Mouse (Mus musculus) neural tube, embryonic 13.5 days (tissue): ENCODE data around the gene 1700013F07Rik. TPM values are rescaled to one million over a fixed set of nuclear protein-coding genes. Genes with fewer than 3 reads are reported as not detected.

ENCODE experiments used
- ATAC-seq: fragments of 200-750 bp; cut with Nextera tagmentation; 2 replicates; pipeline ENCODE4 v1.8.0; 2017; ENCODE audit warnings: low read depth, mild to moderate bottlenecking, moderate TSS enrichment, moderate library complexity
- H3K27ac ChIP-seq: fragments of 300-500 bp; sonication (generic); replicated peaks from 2 replicates; pipeline ENCODE4 v1.5.1; 2015; ENCODE audit warnings: moderate library complexity, mild to moderate bottlenecking, inconsistent platforms
- H3K27me3 ChIP-seq: fragments of 300-500 bp; sonication (generic); 2 replicates; pipeline ENCODE4 v1.6.1; 2015; ENCODE audit warnings: mild to moderate bottlenecking, inconsistent platforms
- H3K36me3 ChIP-seq: fragments of 300-500 bp; sonication (generic); 2 replicates; pipeline ENCODE4 v1.6.1; 2015; ENCODE audit warnings: mild to moderate bottlenecking, inconsistent platforms
- H3K4me1 ChIP-seq: fragments of 300-500 bp; sonication (generic); replicated peaks from 2 replicates; pipeline ENCODE4 v1.6.1; 2015; ENCODE audit warnings: inconsistent platforms
- H3K4me2 ChIP-seq: fragments of 300-500 bp; sonication (generic); 2 replicates; pipeline ENCODE4 v1.6.1; 2015; ENCODE audit warnings: inconsistent platforms, mild to moderate bottlenecking, moderate library complexity
- H3K4me3 ChIP-seq: fragments of 300-500 bp; sonication (generic); 2 replicates; pipeline ENCODE4 v1.5.1; 2015; ENCODE audit warnings: mild to moderate bottlenecking, inconsistent platforms
- H3K9ac ChIP-seq: fragments of 300-500 bp; sonication (generic); 2 replicates; pipeline ENCODE4 v1.6.1; 2015; ENCODE audit warnings: moderate library complexity, mild to moderate bottlenecking, inconsistent platforms
- H3K9me3 ChIP-seq: fragments of 300-500 bp; sonication (generic); 2 replicates; pipeline ENCODE4 v1.6.1; 2016; ENCODE audit warnings: inconsistent platforms
- WGBS: fragments of 180-500 bp; shearing (Covaris S2); methylation state at CpG from one replicate; pipeline ENCODE4 v1.1.7; 2015; 5-methylcytosine and 5-hydroxymethylcytosine counted together
- microRNA-seq: library from miRNA; unstranded; fragments of <30 nt; microRNA quantifications from one replicate; pipeline ENCODE4, GENCODE M21; 2016
- polyA plus RNA-seq: library from polyadenylated mRNA; unstranded; fragments of >200 nt; fragmentation: Nextera tagmentation; extraction: Ambion mirVana; gene quantifications from 2 replicates; pipeline ENCODE4 v1.2.1, GENCODE M21; 2015

1700013F07Rik gene
- polyA plus RNA-seq, 1 experiment from 2014 or later = 0.42 TPM

DNA sequence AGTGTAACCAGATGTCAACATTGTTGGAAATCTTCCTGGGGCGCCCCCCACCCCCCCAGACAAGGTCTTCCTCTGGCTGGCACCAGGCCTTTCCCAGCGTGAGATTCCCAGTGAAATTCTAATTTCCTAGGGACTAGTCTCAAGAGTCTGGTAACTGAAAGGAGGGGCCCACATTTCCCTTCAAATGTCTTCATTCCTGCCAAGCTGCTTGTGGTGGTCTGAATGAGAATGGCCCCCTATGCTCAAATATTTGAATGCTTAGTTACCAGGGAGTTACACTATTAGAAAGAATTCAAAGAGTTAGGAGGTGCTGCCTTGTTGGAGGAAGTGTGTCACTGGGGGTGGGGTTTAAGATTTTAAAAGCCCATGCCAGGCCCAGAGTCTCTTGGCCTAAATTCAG lies 54.5 kb downstream of the 1700013F07Rik start:
- Histone ChIP-seq H3K4me2 (no peak overlapping the region), H3K4me1 (peaks cover 16% of the 10 kb centered on the region), H3K4me3 (no peak overlapping the region), H3K9me3 (no peaks in the 10 kb centered on the region), H3K9ac (no peak overlapping the region), H3K27me3 (no peaks in the 10 kb centered on the region), H3K27ac (0 out of 2 replicates have a peak overlapping the region, but pooled peaks have one; percentile 13), H3K36me3 (no peaks in the 10 kb centered on the region)
- no peak for ATAC-seq
- 38% methylated on average over 2 of the region's 2 CpGs for WGBS

DNA sequence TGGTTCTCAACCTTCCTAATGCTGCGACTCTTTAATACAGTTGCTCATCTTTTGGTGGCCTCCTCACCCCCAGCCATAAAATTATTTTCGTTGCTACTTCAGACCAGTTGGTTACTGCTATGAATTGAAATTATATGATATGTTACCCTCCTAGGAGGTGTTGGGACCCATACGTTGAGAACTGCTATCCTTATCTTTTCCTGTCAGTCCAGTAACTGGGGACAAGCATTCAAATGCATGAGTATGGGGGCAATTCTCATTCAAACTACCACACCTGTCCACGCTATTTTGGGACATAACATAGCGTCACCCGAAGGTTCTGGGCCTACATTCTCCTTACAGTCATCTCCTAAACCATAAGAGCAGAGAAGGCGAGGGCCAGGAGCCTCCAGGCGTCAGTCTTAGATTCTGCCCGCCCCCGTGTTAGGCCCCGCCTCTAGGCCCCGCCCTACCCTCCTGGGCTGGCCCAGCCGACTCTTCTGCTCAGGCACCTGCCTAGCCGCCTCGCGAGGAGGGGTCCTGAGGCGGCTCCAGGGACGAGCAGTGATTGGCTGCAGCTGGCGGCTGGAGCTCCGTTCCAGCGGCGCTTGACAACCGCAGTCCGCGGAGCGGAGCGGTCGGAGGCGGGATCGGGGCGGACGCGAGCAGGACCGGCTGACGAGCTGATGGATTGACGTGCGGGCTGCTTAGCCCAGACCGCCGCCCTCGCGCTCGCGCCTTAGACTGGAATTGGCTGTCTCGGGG lies 57.0 kb downstream of the 1700013F07Rik start, which contains the start of gene Wdr47:
Gene Wdr47 (plus strand): TSS at position 494 of the 744 bp plus-strand sequence.
- peak; percentile 99 for ATAC-seq
- Histone ChIP-seq H3K9me3 (no peaks in the 10 kb centered on the region), H3K4me1 (peaks cover 19% of the 10 kb centered on the region), H3K36me3 (no peaks in the 10 kb centered on the region), H3K4me3 (peak within 1 kb of the TSS; percentile 98), H3K27me3 (no peaks in the 10 kb centered on the region), H3K4me2 (peak within 1 kb of the TSS; percentile 77), H3K9ac (peak within 1 kb of the TSS; percentile 95), H3K27ac (peak within 1 kb of the TSS; percentile 96)
- WGBS = 6% methylated on average over 44 of the region's 44 CpGs

DNA sequence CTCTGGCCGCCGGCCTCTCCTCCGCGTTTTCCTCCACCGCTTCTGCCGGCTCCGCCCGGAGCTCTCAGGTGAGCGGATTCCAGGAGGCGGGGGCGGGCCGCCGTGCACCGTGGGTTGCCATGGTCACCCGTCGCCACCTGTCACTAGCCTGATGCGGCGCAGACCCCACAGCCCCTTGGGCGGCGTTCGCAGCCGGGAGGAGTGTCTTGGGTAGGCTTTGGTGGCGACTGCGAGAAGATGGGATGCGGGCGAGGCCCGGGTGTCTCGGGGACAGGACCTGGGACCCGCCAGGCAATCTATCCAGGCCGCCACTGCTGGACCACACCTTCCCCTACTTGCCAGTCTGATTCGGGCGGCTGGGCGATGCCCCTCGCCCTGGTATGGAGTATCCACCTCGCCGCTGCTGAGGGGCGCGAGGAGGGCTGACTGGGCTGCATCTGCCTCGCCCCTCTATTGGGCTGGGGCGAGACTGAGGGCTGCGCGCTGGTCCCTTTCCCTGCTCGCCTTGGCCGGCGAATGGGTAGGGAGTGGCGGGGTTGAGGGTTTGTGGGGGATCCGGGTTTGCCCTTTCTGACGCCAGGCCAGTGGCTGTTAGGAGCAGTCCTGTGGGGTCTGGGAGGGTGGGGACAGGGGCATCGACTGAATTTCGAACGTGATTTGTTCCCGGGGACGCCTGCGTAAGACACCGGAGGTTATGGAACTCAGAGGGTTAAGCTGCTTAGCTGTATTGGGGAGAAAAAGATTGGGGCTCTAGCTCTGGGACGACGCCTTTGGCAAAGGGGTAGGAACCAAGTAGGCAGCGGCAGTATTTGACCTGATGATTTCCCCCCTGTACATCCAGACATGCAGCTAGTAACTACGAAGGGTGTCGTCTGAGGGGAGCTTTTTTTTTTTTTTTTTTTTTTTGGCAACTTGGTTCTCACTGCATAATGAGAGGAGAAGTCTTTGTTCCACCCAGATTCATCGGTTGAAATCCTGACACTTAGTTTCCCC lies 57.9 kb downstream of the 1700013F07Rik start:
- ATAC-seq = peak; percentile 84
- under 1% methylated on average over 56 of the region's 61 CpGs for WGBS
- Histone ChIP-seq H3K4me1 (peaks cover 19% of the 10 kb centered on the region), H3K9ac (peak overlapping the region; percentile 95), H3K4me2 (peak overlapping the region; percentile 77), H3K27me3 (no peaks in the 10 kb centered on the region), H3K9me3 (no peaks in the 10 kb centered on the region), H3K4me3 (peak overlapping the region; percentile 98), H3K36me3 (no peaks in the 10 kb centered on the region), H3K27ac (peak overlapping the region; percentile 96)

Small RNAs within 50 kb of the gene (microRNA-seq; reads per million reads assigned to microRNA genes)
- gene Gm22860 = not detected

Other genes starting within 250 kb of the 1700013F07Rik start
- gene Mybphl, start 169.2 kb upstream of the 1700013F07Rik start, polyA plus RNA-seq = not detected in 2 replicates
- gene Psrc1, start 150.3 kb upstream of the 1700013F07Rik start, polyA plus RNA-seq = 10.9 and 11.9 TPM in 2 replicates
- gene Celsr2, start 118.6 kb upstream of the 1700013F07Rik start, polyA plus RNA-seq = 37.6 and 44.1 TPM in 2 replicates
- gene Sars, start 88.9 kb upstream of the 1700013F07Rik start, polyA plus RNA-seq = 210 and 223 TPM in 2 replicates
- 6.9 and 10.6 TPM in 2 replicates for gene 5330417C22Rik, start 2.4 kb downstream of the 1700013F07Rik start, polyA plus RNA-seq
- gene Tmem167b, start 28.3 kb downstream of the 1700013F07Rik start, polyA plus RNA-seq = 57.2 and 58.4 TPM in 2 replicates
- gene Taf13, start 37.5 kb downstream of the 1700013F07Rik start, polyA plus RNA-seq = 71.4 and 76.0 TPM in 2 replicates
- 78.2 and 85.0 TPM in 2 replicates for gene Wdr47, start 57.1 kb downstream of the 1700013F07Rik start, polyA plus RNA-seq
- gene Clcc1, start 119.8 kb downstream of the 1700013F07Rik start, polyA plus RNA-seq = 41.8 and 47.4 TPM in 2 replicates
- 31.3 and 38.1 TPM in 2 replicates for gene Gpsm2, start 188.2 kb downstream of the 1700013F07Rik start, polyA plus RNA-seq
- gene Aknad1, start 205.5 kb downstream of the 1700013F07Rik start, polyA plus RNA-seq = 0.10 TPM in 1 of 2 replicates, not detected in the other